Mouse (Mus musculus): ENCODE measurements around the gene D5Ertd579e. TPM values are rescaled to one million over a fixed set of nuclear protein-coding genes. Genes with fewer than 3 reads are reported as not detected.

Gene D5Ertd579e
- 20.3 and 22.5 TPM in 2 replicates for polyA plus RNA-seq (2015; fragmentation: Nextera tagmentation; extraction: Ambion mirVana)

DNA sequence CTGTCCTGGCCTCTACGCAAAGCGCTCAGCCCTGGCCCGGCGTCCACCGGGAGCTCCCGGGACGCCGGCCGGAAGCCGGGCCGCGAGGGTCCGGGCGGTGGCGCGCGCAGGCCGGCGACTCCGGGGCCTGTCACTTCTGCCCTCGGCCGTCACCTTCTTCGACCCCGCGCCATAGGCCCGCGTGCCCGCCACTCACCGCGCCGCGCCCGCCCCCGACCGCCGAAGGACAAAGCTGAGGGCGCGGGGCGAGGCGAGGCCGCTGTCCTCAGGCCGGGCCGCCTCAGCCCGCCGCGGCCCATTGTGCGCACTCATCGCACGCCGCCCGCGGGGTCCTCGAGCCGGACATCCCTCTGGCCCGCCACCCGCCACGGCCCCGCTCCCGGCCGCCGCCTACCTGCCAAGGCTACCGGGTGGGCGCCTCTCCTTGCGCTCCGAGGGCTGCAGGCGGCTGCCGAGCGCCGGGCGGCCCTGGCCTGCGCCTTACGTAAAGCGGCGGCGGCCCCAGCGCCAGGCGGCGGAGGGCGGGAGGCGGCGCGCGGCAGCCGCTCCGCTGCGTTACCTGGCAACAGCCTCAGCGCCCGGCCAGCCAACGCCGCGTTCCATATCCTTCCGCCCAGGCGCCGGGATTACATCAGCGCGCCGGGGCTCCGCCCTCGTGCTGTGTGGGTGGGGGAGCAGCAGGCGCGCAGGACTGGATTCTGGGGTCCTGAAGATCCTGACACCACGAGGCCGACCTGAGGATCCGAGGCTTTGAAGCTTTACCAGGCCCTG lies at the start of gene D5Ertd579e:
Gene D5Ertd579e, minus strand, starts transcription at position 564 of the 771 bp plus-strand sequence.
- peak within 1 kb of the TSS; percentile 92 for H3K9ac ChIP-seq
- ATAC-seq (ENCODE audit: extremely low read depth, insufficient number of reproducible peaks, low FRiP score, low TSS enrichment): peak; percentile 87
- no peaks in the 10 kb centered on the region for H3K27me3 ChIP-seq (replicated peaks)
- peak within 1 kb of the TSS; percentile 79 for H3K4me2 ChIP-seq
- H3K27ac ChIP-seq (replicated peaks): peak within 1 kb of the TSS; percentile 96
- under 1% methylated on average over 76 of the region's 104 CpGs for WGBS
- no peaks in the 10 kb centered on the region for H3K9me3 ChIP-seq
- H3K36me3 ChIP-seq: peaks cover 8% of the 10 kb centered on the region; the same call in 1 of the 2 replicates
- peaks cover 68% of the 10 kb centered on the region for H3K4me1 ChIP-seq
- peak within 1 kb of the TSS; percentile 78 for H3K4me3 ChIP-seq

DNA sequence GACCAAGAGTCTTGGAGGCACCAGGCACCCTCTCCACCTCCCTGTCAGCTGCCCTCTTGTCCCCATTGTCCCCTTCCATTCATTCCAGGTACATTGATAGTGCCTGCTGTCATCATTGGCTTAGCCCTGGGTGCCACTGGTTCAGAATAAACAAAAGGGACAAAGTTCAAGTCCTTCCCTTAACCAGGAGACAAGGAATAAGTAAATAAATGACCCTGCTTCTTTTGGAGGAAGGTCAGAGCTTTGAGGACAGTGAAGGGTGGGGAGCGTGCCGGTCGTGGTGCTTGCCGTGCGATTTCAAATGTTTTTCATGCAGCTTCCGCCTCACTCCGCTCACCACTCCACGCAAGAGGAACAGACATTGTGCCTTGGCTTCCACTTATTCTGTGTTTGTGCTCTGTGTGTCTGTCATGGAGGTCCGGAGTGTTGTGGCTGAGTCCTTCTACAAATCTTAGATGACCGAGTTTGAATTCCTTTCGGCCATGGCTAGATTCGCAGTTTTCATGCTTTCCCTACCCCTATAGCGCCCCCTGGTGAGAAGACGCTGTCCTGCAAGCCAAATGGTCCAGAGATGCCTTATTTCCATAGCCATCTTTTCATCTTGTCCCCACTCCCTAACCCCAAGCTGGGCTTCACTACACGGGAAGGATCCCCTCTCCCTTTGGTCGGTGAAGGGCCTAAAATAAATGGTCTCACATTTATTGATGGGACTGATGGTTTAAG lies 46.5 kb upstream of the D5Ertd579e start:
- no peaks in the 10 kb centered on the region for H3K27me3 ChIP-seq (replicated peaks)
- no peak overlapping the region for H3K27ac ChIP-seq (replicated peaks)
- WGBS: 37% methylated on average over 16 of the region's 16 CpGs
- H3K4me2 ChIP-seq: peak overlapping the region; percentile 56
- H3K9me3 ChIP-seq: no peaks in the 10 kb centered on the region
- H3K36me3 ChIP-seq: peaks cover 9% of the 10 kb centered on the region; the same call in 1 of the 2 replicates
- H3K4me3 ChIP-seq: no peak overlapping the region
- no peak for ATAC-seq (ENCODE audit: extremely low read depth, insufficient number of reproducible peaks, low FRiP score, low TSS enrichment)
- H3K4me1 ChIP-seq: peaks cover 38% of the 10 kb centered on the region
- H3K9ac ChIP-seq: peak overlapping the region; percentile 65

DNA sequence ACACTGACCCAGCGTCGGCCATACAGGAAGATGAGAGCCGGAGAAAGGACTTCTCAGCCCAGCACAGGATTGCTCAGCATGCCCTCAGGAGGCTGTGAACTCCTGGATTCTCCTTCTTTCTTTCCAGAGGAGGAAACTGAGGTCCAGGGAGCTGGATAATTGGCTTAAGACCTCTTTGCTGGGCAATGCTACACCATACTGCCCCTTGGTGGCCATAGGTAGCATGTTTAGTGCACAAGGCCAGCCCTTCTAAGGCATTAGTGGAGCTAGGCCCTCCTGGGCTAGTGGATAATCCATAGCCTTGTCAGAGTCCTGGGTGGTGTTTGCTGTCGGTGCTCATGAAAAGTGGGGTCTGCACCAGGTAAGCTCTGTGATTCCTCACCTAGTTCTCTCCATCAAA lies 44.0 kb upstream of the D5Ertd579e start:
- H3K4me1 ChIP-seq: peaks cover 40% of the 10 kb centered on the region
- H3K9me3 ChIP-seq: no peaks in the 10 kb centered on the region
- H3K4me3 ChIP-seq: no peak overlapping the region
- no peaks in the 10 kb centered on the region for H3K27me3 ChIP-seq (replicated peaks)
- no peaks in the 10 kb centered on the region for H3K36me3 ChIP-seq
- H3K4me2 ChIP-seq: no peak overlapping the region
- WGBS: 59% methylated on average over 4 of the region's 4 CpGs
- H3K9ac ChIP-seq: no peak overlapping the region
- no peak for ATAC-seq (ENCODE audit: extremely low read depth, insufficient number of reproducible peaks, low FRiP score, low TSS enrichment)
- no peak overlapping the region for H3K27ac ChIP-seq (replicated peaks)

DNA sequence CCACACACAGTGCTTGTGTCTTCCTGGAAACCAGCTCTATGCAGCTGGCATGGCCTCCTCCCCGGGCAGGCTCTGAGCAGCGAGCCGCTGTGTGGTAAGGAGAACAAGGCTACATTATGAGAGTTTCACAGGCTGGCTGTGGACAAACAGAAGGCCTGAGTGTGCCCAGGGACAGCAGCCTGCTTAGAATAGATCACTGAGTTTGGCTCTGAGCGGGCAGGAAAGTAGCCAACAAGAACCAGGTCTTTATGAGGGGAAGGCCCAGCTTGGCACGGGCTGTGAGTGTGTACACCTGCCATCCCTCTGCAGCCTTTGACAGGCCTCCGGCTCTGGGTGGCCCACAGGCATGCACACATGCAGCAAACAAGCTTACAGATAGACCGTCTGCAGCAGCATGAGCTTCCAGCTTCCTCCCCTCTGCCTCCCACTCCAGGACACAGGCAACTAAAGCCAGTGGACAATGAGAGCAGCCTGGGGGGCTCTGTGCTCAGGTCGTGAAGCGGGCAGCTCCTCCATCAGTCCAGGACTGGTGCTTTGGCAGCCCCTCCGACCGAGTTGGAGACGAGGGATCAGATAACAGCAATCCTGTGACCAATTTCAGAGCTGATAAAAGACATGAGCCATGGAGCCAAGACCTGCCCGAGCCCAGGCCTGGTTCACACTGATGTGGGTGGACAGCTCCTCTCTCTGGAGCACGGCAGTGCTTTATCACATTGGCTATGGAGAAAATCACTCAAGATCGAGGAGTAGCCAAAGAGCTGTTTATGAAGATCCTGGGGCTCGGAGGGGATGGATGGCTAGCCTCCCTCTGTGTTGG lies 43.2 kb upstream of the D5Ertd579e start:
- no peak for ATAC-seq (ENCODE audit: extremely low read depth, insufficient number of reproducible peaks, low FRiP score, low TSS enrichment)
- no peak overlapping the region for H3K27ac ChIP-seq (replicated peaks)
- peak overlapping the region; percentile 52 for H3K9ac ChIP-seq
- whole genome bisulfite sequencing: 48% methylated on average over 16 of the region's 16 CpGs
- no peaks in the 10 kb centered on the region for H3K36me3 ChIP-seq
- no peaks in the 10 kb centered on the region for H3K9me3 ChIP-seq
- peaks cover 41% of the 10 kb centered on the region for H3K4me1 ChIP-seq
- H3K27me3 ChIP-seq (replicated peaks): no peaks in the 10 kb centered on the region
- no peak overlapping the region for H3K4me3 ChIP-seq
- H3K4me2 ChIP-seq: no peak overlapping the region

DNA sequence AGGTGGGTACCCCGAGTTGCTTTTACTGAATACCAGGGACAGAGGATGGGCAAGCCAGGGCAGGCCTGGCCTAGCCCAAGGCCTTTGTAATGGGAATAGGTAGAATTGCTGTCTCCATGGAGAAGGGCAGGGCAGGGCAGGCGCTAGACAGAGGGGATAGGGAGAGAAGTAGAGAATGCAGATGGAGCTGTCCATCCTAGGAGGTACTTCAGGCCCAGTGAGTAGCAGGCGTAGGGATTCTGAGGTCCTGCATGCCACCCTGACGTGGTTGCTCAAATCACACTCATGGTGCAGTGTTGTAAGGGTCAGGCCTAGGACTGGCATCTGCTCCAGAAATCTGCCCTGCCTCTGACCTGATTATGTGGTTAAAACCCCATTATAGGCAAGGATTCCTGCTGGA lies 41.9 kb upstream of the D5Ertd579e start:
- Histone ChIP-seq H3K4me1 (peaks cover 41% of the 10 kb centered on the region), H3K9ac (no peak overlapping the region), H3K27me3 (replicated peaks) (no peaks in the 10 kb centered on the region), H3K9me3 (no peaks in the 10 kb centered on the region), H3K36me3 (no peaks in the 10 kb centered on the region), H3K4me2 (no peak overlapping the region), H3K27ac (replicated peaks) (no peak overlapping the region), H3K4me3 (no peak overlapping the region)
- ATAC-seq (ENCODE audit: extremely low read depth, insufficient number of reproducible peaks, low FRiP score, low TSS enrichment): no peak
- 62% methylated on average over 4 of the region's 4 CpGs for WGBS

DNA sequence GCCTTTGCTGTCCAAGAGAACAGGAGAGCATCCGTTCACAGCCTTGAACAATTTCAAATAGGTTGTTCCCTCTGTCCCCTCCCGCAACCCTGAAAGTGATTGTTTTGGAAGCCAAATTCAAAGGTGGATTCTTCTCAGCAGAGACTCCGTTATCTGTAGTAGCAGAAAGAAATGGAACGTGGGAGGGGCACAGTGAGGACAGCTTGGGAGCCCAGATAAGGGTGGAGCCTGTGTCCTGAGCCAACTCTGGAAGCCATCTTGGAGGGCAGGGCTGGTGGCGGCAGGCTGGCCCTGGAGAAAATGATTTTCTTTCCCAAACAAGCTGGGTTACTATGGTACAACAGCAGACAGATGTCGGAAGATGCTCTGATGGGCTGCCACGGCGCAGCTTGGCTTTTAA lies 40.2 kb upstream of the D5Ertd579e start:
- Histone ChIP-seq H3K9me3 (no peaks in the 10 kb centered on the region), H3K36me3 (no peaks in the 10 kb centered on the region), H3K27me3 (replicated peaks) (no peaks in the 10 kb centered on the region), H3K4me2 (peak overlapping the region; percentile 36), H3K9ac (no peak overlapping the region), H3K27ac (replicated peaks) (peak overlapping the region; percentile 51; the same call in 1 of the 2 replicates), H3K4me3 (no peak overlapping the region), H3K4me1 (peaks cover 47% of the 10 kb centered on the region)
- ATAC-seq (ENCODE audit: extremely low read depth, insufficient number of reproducible peaks, low FRiP score, low TSS enrichment): peak; percentile 78
- WGBS: 49% methylated on average over 8 of the region's 8 CpGs

DNA sequence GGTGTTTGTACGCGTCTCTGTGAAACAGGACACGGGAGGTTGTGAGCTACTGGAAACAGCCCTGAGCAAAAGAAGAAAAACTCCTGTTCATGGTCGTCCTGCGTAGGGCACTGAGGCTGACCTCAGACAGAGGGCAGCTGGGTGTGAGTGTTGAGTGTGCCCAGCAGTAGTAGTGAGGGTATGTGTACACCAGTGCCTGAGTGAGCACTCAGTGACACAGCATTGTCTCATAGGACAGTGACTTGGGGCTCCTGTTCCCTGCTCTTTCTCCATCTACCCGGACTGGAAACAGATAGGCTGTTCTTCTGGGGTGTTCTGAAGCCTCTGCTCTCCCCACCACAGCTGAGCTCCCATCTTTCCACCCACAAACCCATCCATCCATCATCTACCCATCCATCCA lies 39.3 kb upstream of the D5Ertd579e start:
- ATAC-seq (ENCODE audit: extremely low read depth, insufficient number of reproducible peaks, low FRiP score, low TSS enrichment): peak; percentile 51; the same call in 1 of the 2 replicates
- H3K36me3 ChIP-seq: no peaks in the 10 kb centered on the region
- no peaks in the 10 kb centered on the region for H3K27me3 ChIP-seq (replicated peaks)
- peak overlapping the region; percentile 36 for H3K4me2 ChIP-seq
- WGBS: 76% methylated on average over 6 of the region's 6 CpGs
- H3K9ac ChIP-seq: no peak overlapping the region
- peak overlapping the region; percentile 51; the same call in 1 of the 2 replicates for H3K27ac ChIP-seq (replicated peaks)
- peaks cover 51% of the 10 kb centered on the region for H3K4me1 ChIP-seq
- H3K9me3 ChIP-seq: no peaks in the 10 kb centered on the region
- H3K4me3 ChIP-seq: no peak overlapping the region

DNA sequence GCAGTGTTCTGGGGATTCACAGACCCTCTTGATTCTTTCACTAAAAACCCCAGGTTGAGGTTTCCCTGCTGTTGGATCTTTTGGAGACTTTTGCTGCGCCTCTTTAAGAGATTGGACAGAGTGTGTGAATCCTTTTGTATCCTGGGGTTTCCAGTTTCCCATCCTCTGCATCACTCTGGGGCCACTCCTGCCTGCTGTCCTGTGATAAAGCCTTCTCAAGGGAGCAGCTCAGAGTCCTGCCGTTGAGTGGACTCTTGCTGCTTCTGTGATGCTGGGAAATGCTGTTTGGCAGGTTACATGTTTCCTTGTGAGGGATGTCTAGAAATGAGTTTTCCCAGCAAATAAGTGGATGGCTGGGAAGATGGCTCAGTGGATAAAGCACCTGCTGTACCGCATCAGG lies 37.6 kb upstream of the D5Ertd579e start:
- Histone ChIP-seq H3K36me3 (no peaks in the 10 kb centered on the region), H3K9ac (no peak overlapping the region), H3K4me1 (peaks cover 37% of the 10 kb centered on the region), H3K27ac (replicated peaks) (0 out of 2 replicates have a peak overlapping the region, but pooled peaks have one; percentile 8), H3K4me3 (no peak overlapping the region), H3K4me2 (0 out of 2 replicates have a peak overlapping the region, but pooled peaks have one; percentile 3), H3K9me3 (no peaks in the 10 kb centered on the region), H3K27me3 (replicated peaks) (no peaks in the 10 kb centered on the region)
- WGBS: 55% methylated on average over 3 of the region's 3 CpGs
- no peak for ATAC-seq (ENCODE audit: extremely low read depth, insufficient number of reproducible peaks, low FRiP score, low TSS enrichment)

DNA sequence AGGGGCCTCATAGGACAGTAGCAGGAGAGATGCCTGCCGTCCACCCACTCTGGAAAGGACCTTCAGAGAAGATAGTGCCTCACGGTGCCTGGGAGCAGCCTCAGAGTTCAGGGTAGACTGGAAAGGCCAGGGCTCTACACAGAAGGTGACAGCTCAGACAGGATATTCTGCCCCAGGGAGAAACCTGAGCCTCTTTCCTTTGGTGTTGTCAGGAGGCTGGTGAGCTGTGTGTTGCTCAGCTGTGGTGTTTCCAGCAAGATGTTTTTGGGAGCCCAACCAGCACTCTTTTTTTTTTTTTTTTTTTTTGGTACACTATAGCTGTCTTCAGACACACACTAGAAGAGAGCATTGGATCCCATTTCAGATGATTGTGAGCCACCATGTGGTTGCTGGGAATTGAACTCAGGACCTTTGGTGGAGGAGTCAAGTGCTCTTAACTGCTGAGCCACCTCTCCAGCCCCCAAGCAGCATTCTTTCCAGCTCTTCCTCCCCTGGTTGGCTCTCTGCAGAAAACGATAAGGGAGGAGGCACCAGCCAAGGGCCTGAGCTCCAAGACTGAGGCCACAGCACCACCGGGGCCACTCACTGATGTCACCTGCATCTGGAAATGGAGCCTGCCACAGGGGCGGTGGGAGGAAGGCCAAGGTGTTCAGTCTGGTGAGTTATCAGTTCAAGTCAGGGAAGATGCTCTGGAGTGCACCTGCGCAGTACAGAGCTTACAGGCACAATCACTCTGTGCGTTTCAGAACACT lies 36.3 kb upstream of the D5Ertd579e start:
- Histone ChIP-seq H3K27ac (replicated peaks) (no peak overlapping the region), H3K4me1 (peaks cover 30% of the 10 kb centered on the region), H3K4me2 (no peak overlapping the region), H3K9me3 (no peaks in the 10 kb centered on the region), H3K4me3 (no peak overlapping the region), H3K27me3 (replicated peaks) (no peaks in the 10 kb centered on the region), H3K9ac (no peak overlapping the region), H3K36me3 (no peaks in the 10 kb centered on the region)
- WGBS: 51% methylated on average over 7 of the region's 7 CpGs
- no peak for ATAC-seq (ENCODE audit: extremely low read depth, insufficient number of reproducible peaks, low FRiP score, low TSS enrichment)

DNA sequence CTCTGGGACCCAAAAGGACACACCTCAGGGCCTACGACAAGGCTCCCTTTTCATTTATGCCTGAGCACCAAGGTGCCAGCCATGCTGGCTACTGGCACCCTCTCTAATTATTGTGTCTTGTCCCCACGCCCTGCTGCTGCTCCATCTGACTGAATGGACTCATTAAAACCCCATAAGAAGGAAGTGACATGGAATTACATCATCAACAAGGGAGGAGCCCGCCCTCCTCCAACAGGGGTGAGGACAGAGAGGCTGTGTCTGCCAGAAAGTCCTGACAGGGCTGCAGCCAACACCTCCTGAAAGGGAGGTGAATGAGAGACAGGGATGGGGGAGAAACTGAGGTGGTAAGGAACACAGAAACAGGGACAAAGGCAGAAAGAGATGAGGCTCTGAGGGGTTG lies 34.9 kb upstream of the D5Ertd579e start:
- H3K27ac ChIP-seq (replicated peaks): no peak overlapping the region
- no peak for ATAC-seq (ENCODE audit: extremely low read depth, insufficient number of reproducible peaks, low FRiP score, low TSS enrichment)
- WGBS: 71% methylated on average over 3 of the region's 3 CpGs

More for the DNA sequence above, 34.9 kb upstream of the D5Ertd579e start:
- H3K9me3 ChIP-seq: no peaks in the 10 kb centered on the region
- no peak overlapping the region for H3K4me3 ChIP-seq
- H3K4me1 ChIP-seq: peaks cover 32% of the 10 kb centered on the region
- H3K36me3 ChIP-seq: no peaks in the 10 kb centered on the region
- H3K9ac ChIP-seq: no peak overlapping the region
- no peaks in the 10 kb centered on the region for H3K27me3 ChIP-seq (replicated peaks)
- H3K4me2 ChIP-seq: no peak overlapping the region

All from heart, embryonic 13.5 days (tissue).